Mouse (Mus musculus): ENCODE results near the gene Mgl2.

The Mgl2 gene

DNA sequence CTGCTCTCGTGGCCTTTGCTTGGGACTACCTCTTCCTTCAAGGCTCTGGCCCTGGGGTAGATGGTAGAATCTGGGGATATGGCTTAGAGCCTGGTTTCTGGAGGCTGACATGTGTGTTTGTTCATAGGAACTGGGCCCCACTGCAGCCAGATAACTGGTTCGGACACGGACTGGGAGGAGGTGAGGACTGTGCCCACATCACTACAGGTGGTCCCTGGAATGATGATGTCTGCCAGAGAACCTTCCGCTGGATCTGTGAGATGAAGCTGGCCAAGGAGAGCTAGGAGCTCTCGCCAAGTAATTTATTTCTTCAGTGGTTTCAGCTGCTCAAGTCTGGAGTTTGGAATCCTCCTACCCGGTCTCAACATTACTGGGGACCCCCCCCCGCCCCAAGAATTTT is 40.2 kb downstream of the Mgl2 start:
- 79% methylated on average over 7 of the region's 7 CpGs for WGBS

DNA sequence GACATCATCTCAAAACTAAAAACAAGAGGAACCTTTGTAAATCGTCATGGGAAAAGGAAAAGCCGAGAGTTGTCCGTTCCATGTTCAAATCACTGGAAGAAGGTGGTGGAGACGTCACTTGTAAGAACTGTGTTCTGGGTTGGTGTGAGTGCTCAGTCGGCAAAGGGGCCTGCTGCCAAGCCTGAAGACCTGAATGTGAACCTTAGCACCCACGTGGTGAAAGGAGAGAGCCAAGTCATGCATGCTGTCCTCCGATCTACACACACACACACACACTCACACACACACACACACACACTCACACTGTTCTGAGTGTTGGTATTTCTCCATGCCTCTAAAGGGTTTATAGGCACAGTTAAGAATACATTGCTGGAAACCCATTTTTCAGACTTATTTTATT is 41.1 kb downstream of the Mgl2 start:
- WGBS = 80% methylated on average over 7 of the region's 7 CpGs

DNA sequence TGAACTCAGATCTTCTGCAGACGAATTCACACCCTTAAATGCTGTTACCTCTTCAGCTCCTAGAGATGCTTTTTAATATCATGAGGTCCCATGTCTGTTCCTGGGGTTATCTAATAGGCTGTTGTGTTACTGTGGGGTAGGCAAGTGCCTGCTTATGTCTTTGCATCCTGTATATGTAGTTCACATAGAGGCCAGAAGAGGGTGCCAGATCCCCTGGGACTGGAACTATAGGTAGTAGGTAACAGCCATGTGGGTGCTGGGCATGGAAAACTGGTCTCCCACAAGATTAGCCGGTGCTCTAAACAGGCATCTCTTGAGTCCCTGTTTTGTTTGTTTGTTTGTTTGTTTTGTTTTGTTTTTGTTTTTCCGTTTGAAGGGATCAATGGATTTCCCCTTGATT is 41.7 kb downstream of the Mgl2 start:
- 51% methylated on average over 3 of the region's 3 CpGs for WGBS

DNA sequence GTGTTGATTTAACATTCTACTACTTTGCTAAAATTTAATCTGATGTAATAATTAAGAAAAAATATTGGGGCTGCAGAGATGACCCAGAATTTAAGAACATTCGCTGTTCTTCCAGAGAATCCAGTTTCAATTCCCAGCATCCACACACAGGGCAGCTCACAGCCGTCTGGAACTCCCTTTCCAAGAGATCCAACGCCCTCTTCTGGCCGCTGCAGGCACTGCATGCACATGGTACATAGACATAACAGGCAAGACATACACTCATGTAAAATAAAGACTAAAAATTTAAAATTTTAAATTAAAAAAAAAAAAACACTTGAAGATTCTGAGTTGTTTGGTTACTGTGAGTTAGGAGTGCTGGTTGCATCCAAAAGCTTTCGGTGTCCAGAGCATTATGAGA is 42.2 kb downstream of the Mgl2 start:
- 61% methylated on average over 5 of the region's 5 CpGs for WGBS

DNA sequence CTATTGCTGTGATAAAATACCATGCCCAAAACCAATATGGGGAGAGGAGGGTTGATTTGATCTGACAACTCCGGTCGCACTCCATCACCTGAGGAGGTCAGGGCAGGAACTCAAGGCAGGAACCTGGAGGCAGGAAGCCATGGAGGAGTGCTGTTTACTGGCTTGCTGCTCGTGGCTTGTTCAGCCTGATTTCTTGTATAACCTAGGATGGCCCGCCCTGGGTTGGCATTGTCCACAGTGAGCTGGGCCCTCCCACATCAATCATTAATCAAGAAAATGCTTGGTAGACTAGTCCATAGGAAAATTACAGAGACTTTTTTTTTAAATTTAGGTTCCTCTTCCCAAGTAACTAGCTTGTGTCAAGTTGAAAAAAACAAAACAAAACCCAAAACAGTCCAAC is 44.4 kb downstream of the Mgl2 start:
- WGBS = 87% methylated on average over 4 of the region's 4 CpGs

DNA sequence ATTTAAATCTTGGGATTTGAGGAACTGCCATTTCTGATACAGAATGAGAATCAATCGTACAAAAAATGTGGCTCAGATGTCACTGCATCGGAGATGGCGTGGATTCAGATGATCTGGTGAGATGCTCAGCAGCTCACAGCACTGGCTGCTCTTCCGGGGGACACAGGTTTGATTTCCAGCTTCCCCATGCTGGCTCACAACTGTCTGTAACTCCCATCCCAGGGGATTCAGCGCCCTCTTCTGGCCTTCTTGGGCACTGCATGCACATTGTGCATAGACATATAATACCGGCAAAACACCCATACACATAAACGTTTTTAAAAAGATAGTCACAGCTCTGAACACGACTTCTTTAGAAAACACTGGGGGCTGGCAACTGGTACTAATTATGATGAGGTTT is 47.5 kb downstream of the Mgl2 start:
- WGBS = 72% methylated on average over 8 of the region's 8 CpGs

DNA sequence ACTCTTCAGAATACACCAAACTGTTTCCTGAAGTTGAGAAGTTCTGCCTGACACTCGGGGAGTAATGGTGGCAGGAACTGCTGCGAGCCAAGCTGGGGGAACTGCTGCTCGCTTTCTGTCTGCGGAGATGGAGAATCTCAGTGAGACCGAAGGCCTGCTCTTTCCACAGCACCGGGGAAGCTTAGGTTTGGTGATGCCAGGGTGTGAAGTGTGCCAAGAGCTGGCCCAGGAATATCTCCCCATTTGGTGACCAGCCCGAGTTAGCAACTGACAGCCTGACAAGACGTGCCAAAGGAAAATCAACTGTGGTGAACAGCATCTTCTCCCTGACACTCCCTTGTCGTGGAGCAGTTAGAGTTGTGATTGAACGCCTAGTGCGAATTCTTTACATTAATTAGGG is 48.2 kb downstream of the Mgl2 start:
- WGBS = 85% methylated on average over 11 of the region's 11 CpGs

DNA sequence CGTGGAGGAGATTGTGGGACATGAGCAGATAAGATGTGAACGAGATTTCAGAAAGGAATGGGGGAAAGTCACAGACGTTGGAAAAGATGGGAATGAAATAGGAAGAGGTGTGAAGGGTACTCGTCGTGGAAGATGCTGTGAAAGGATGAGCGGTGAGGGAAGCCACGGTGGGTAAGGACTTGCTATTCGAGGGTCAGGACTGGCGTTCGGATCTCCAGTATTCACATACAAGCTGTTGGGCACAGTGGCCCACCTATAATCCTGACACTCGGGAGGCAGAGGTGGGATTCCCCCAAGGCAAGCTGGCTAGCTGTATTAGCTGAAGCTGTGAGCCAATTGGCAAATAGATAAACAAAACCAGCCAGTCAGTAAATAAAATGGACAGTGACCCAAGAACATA is 48.6 kb downstream of the Mgl2 start:
- WGBS = 76% methylated on average over 11 of the region's 11 CpGs

DNA sequence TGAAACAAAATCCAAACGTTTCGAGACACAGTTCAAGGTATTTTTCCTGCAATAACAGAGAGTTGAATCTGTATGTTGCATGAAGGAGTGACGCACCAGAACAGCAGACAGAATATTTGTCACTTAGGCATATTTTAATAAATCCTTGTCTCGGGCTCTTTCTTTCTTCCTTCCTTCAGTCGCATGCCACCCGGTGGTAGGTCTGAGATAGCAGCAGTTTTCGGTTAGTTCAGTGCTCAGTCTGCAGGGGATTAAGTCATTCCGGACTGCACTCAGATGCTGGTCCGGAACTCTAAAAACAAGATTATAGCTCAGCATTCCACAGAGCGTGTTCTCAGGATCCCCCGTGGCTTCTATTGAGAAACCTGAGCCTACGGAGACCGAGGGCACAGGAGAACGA is 49.3 kb downstream of the Mgl2 start:
- 21% methylated on average over 14 of the region's 14 CpGs for WGBS

DNA sequence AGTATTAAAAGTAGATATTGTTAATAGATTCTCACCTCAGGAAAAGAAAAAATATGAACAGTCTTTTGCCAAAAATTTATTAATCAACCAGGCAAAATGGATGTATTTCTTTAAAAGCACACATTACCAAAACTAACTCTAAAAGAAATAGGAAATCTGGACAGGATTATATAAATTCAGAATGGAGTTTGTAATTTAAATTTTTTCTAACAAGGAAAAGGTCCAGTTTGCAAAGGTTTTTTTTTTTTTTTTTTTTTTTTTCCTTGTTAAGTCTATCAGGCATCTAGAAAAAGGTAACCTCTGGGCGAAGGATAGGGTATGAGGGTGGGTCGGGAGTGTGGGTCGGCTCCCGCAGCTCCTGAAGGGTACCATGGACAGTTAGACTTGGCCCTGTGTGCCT is 50.4 kb downstream of the Mgl2 start:
- 88% methylated on average over 4 of the region's 4 CpGs for WGBS

DNA sequence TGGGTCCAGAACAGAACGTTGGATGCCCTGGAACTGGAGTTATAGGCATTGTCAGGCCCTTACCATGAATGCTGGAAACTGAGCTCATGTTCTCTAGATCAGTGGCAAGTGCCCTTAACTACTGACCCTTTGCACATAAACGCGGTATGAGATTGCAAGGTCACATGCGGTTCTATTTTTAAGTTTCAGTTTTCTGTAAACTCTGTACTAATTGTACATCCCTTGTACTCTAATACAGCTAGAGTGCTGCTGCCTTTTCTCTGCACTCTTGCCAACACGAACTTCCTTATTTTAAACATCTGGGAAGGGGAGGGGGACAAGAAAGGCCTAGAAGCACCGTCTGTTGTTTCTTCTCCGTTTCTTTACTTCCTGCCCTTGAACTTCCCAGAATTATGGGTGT is 55.0 kb downstream of the Mgl2 start:
- 74% methylated on average over 7 of the region's 7 CpGs for WGBS
